Mouse (Mus musculus): ENCODE data around the gene Faap100.
A peak's percentile ranks its signal among the peaks of the same experiment; 100 is the strongest.
"Not testable (repeated sequence)": the region's sequence is repeated elsewhere in the genome, so short reads cannot be mapped to it uniquely, and the experiment has no call there.

The Faap100 gene

GRCm38 (mm10) chr11:120378611-120379540, at the start of gene Faap100:
Gene Faap100 (minus strand): TSS chr11:120378764.
- DNase-seq (ENCODE audit: low read depth, low spot score) = peak; percentile 98

- no peak for DNase-seq (ENCODE audit: low read depth, low spot score)
These were observed 48.2 kb upstream of the Faap100 start for GRCm38 (mm10) chr11:120426727-120427126.

GRCm38 (mm10) chr11:120423569-120424295, 45.2 kb upstream of the Faap100 start:
- peak; percentile 91 for DNase-seq (ENCODE audit: low read depth, low spot score)

GRCm38 (mm10) chr11:120422651-120423568, 44.3 kb upstream of the Faap100 start:
- DNase-seq (ENCODE audit: low read depth, low spot score) = no peak

- no peak for DNase-seq (ENCODE audit: low read depth, low spot score)
These were observed 40.0 kb upstream of the Faap100 start for GRCm38 (mm10) chr11:120418592-120418991.

- no peak for DNase-seq (ENCODE audit: low read depth, low spot score)
These were observed 39.3 kb upstream of the Faap100 start for GRCm38 (mm10) chr11:120417852-120418251.

- DNase-seq (ENCODE audit: low read depth, low spot score) = not testable (repeated sequence)
These were observed 35.1 kb upstream of the Faap100 start for GRCm38 (mm10) chr11:120413621-120414020.

GRCm38 (mm10) chr11:120406445-120406844, 27.9 kb upstream of the Faap100 start:
- no peak for DNase-seq (ENCODE audit: low read depth, low spot score)

GRCm38 (mm10) chr11:120405867-120406266, 27.3 kb upstream of the Faap100 start:
- no peak for DNase-seq (ENCODE audit: low read depth, low spot score)

- no peak for DNase-seq (ENCODE audit: low read depth, low spot score)
These were observed 26.2 kb upstream of the Faap100 start for GRCm38 (mm10) chr11:120404814-120405213.

- DNase-seq (ENCODE audit: low read depth, low spot score) = peak; percentile 48
These were observed 20.8 kb upstream of the Faap100 start for GRCm38 (mm10) chr11:120399319-120399718.

GRCm38 (mm10) chr11:120397602-120398001, 19.0 kb upstream of the Faap100 start:
- DNase-seq (ENCODE audit: low read depth, low spot score) = no peak

GRCm38 (mm10) chr11:120395661-120396060, 17.1 kb upstream of the Faap100 start:
- DNase-seq (ENCODE audit: low read depth, low spot score) = no peak

GRCm38 (mm10) chr11:120388580-120388979, 10.0 kb upstream of the Faap100 start:
- DNase-seq (ENCODE audit: low read depth, low spot score) = no peak

- DNase-seq (ENCODE audit: low read depth, low spot score) = peak; percentile 45
These were observed 8.6 kb upstream of the Faap100 start for GRCm38 (mm10) chr11:120387157-120387556.

GRCm38 (mm10) chr11:120386632-120387031, 8.1 kb upstream of the Faap100 start:
- no peak for DNase-seq (ENCODE audit: low read depth, low spot score)

GRCm38 (mm10) chr11:120382509-120382908, 3.9 kb upstream of the Faap100 start:
- no peak for DNase-seq (ENCODE audit: low read depth, low spot score)

GRCm38 (mm10) chr11:120381157-120381556, 2.6 kb upstream of the Faap100 start:
- no peak for DNase-seq (ENCODE audit: low read depth, low spot score)

- DNase-seq (ENCODE audit: low read depth, low spot score) = no peak
These were observed 1.7 kb upstream of the Faap100 start for GRCm38 (mm10) chr11:120380271-120380670.

GRCm38 (mm10) chr11:120378031-120378610, 443 bp downstream of the Faap100 start:
- DNase-seq (ENCODE audit: low read depth, low spot score) = peak; percentile 31

- DNase-seq (ENCODE audit: low read depth, low spot score) = no peak
These were observed 1.2 kb downstream of the Faap100 start for GRCm38 (mm10) chr11:120377337-120377736.

Data from ZHBTc4 (cell line).